Comparison of ENCODE assay signal across 15 mouse cellular contexts in genomic region chr1:55910024-55910423, GRCm38 (mm10).
"Had no signal": no experiment of that assay in that cellular context is flagged by ENCODE, and none has a peak within 500 bp of the region (broad histone marks: within the 10 kb centered on the region; RNA-seq: fewer than 3 reads in every experiment).

No protein-coding gene starts in this region.

- DNase-seq: gastrocnemius, postnatal 14 days; gastrocnemius, postnatal 36 days; heart, adult 18-20 months; heart, postnatal 10 days; heart, postnatal 4 days; kidney, adult 18-20 months; kidney, adult 8-10 months; kidney, postnatal 10 days; kidney, postnatal 25 days; kidney, postnatal 4 days; liver had no signal

- ATAC-seq: hindbrain, embryonic 16.5 days; inflammation-experienced regulatory T-cells, adult 6 months; intestine, embryonic 15.5 days; intestine, postnatal 0 days had no signal
